Mouse (Mus musculus) cerebellum, adult (tissue): ENCODE results near the gene Tmeff2.

Source experiments
- ATAC-seq: cut with Nextera tagmentation; 2 replicates; pipeline ENCODE4 v1.9.2; 2017; ENCODE audit warnings: mild to moderate bottlenecking, moderate library complexity, mixed read lengths; ENCODE audit not compliant: insufficient number of reproducible peaks, low FRiP score, low TSS enrichment

Tmeff2 gene

GRCm38 (mm10) chr1:51191872-51192613 lies 291.6 kb downstream of the Tmeff2 start:
- peak; percentile 53 for ATAC-seq

GRCm38 (mm10) chr1:51199088-51199830 lies 298.8 kb downstream of the Tmeff2 start:
- 0 out of 2 replicates have a peak, but pooled peaks have one; percentile 29 for ATAC-seq

- no peak for ATAC-seq
Observed at GRCm38 (mm10) chr1:51199954-51200353, 299.5 kb downstream of the Tmeff2 start.

GRCm38 (mm10) chr1:51215631-51216030 lies 315.2 kb downstream of the Tmeff2 start:
- no peak for ATAC-seq

- peak; percentile 56; the same call in 1 of the 2 replicates for ATAC-seq
Observed at GRCm38 (mm10) chr1:51216292-51217050, 316.0 kb downstream of the Tmeff2 start.

GRCm38 (mm10) chr1:51217227-51217626 lies 316.8 kb downstream of the Tmeff2 start:
- no peak for ATAC-seq

- no peak for ATAC-seq
Observed at GRCm38 (mm10) chr1:51225156-51225555, 324.7 kb downstream of the Tmeff2 start.
